Mouse (Mus musculus): Measurements from ENCODE around the gene Pde11a.

DNA sequence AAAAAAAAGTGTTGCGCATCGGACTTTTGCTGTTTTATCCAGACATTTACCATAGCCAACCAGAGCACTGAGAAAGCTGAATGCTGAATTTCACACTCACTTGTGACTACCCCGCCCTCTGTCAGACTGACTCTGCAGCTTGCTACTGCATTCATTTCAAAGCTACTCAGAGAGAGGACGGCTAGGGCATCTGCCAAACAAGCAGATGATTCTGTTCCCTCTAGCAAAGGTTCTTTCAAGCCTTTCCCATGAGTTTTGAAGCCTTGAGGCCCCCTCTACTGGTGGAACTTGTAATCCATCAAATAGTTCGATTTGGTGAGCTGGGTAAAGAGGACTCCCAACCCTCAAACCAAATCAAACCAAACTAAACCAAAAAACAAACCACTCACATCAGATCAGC lies 373.6 kb downstream of the Pde11a start:
- TF ChIP-seq CTCF (IDR thresholded peaks at IDR 0.05; ENCODE audit: low read depth, low read length), result 0 out of 2 replicates have a peak, but pooled peaks have one; percentile 20
- TF ChIP-seq POLR2A (IDR thresholded peaks at IDR 0.05; ENCODE audit: extremely low read depth, insufficient read depth, low read length), result no peak
